Mouse (Mus musculus) G1E (cell line): ENCODE measurements around the gene Ccdc189.

Experiments
- CTCF ChIP-seq: IDR thresholded peaks from 2 replicates; pipeline ENCODE4 v1.5.1; 2012; ENCODE audit warnings: low read depth, low read length, inconsistent platforms, mixed read lengths
- GATA1 ChIP-seq: IDR thresholded peaks from 2 replicates; pipeline ENCODE4 v1.6.1; 2012; ENCODE audit warnings: borderline replicate concordance, low read length, inconsistent platforms, mixed read lengths
- POLR2AphosphoS5 ChIP-seq: IDR thresholded peaks from 2 replicates; pipeline ENCODE4 v1.6.1; 2012; ENCODE audit warnings: low read depth, low read length, inconsistent platforms; ENCODE audit not compliant: insufficient replicate concordance

- no peak for TF ChIP-seq GATA1
- TF ChIP-seq CTCF = no peak
- no peak for TF ChIP-seq POLR2AphosphoS5
Observed at GRCm38 (mm10) chr7:127583260-127583659, 5.1 kb downstream of the Ccdc189 start.
